Mouse (Mus musculus) testis, adult 2 months (tissue): ENCODE results near the gene Gm42878. TPM values are rescaled to one million over a fixed set of nuclear protein-coding genes. Genes with fewer than 3 reads are reported as not detected.

ENCODE experiments used
- H3K27ac ChIP-seq: fragments of 200-500 bp; 2 replicates; pipeline ENCODE4 v1.5.1; 2012; ENCODE audit warnings: low read depth, low read length; ENCODE audit not compliant: control insufficient read depth, insufficient read depth
- H3K27me3 ChIP-seq: fragments of 200-500 bp; 2 replicates; pipeline ENCODE4 v1.6.1; 2012; ENCODE audit warnings: mild to moderate bottlenecking, low read length, moderate library complexity; ENCODE audit not compliant: control insufficient read depth, insufficient read depth
- H3K36me3 ChIP-seq: fragments of 200-500 bp; 2 replicates; pipeline ENCODE4 v1.6.1; 2012; ENCODE audit warnings: mild to moderate bottlenecking, low read length; ENCODE audit not compliant: control insufficient read depth, insufficient read depth
- H3K4me1 ChIP-seq: fragments of 200-500 bp; 2 replicates; pipeline ENCODE4 v1.6.1; 2012; ENCODE audit warnings: low read length; ENCODE audit not compliant: control insufficient read depth, insufficient read depth
- H3K4me3 ChIP-seq: fragments of 200-500 bp; 2 replicates; pipeline ENCODE4 v1.5.1; 2012; ENCODE audit warnings: low read depth, mild to moderate bottlenecking, low read length, moderate library complexity, mixed read lengths; ENCODE audit not compliant: control insufficient read depth
- CTCF ChIP-seq: fragments of 200-500 bp; IDR thresholded peaks from 2 replicates; pipeline ENCODE4 v1.5.1; 2012; ENCODE audit warnings: low read depth, mild to moderate bottlenecking, inconsistent platforms, low read length, moderate library complexity; ENCODE audit not compliant: control insufficient read depth, insufficient read depth, insufficient replicate concordance
- POLR2A ChIP-seq: fragments of 200-500 bp; IDR thresholded peaks from 2 replicates; pipeline ENCODE4 v1.6.1; 2012; ENCODE audit warnings: low read depth, mild to moderate bottlenecking, inconsistent platforms, low read length, moderate library complexity; ENCODE audit not compliant: control insufficient read depth
- polyA plus RNA-seq: library from polyadenylated mRNA; depleted of rRNA; stranded (reverse); fragments of >200 nt; gene quantifications from 2 replicates; pipeline ENCODE4 v1.2.3, GENCODE M21; 2012

The Gm42878 gene
- polyA plus RNA-seq, 1 experiment: 0.14 TPM

GRCm38 (mm10) chr5:121562436-121562835 is 17.2 kb upstream of the Gm42878 start:
- no peak overlapping the region for H3K4me3 ChIP-seq
- H3K4me1 ChIP-seq: peaks cover 6% of the 10 kb centered on the region
- no peaks in the 10 kb centered on the region for H3K36me3 ChIP-seq
- H3K27ac ChIP-seq: no peak overlapping the region
- TF ChIP-seq POLR2A (no peak), CTCF (no peak)
- no peaks in the 10 kb centered on the region for H3K27me3 ChIP-seq

GRCm38 (mm10) chr5:121549196-121549595 is 3.9 kb upstream of the Gm42878 start:
- Histone ChIP-seq H3K36me3 (no peaks in the 10 kb centered on the region), H3K27ac (no peak overlapping the region), H3K4me3 (no peak overlapping the region), H3K4me1 (peaks cover 11% of the 10 kb centered on the region), H3K27me3 (no peaks in the 10 kb centered on the region)
- no peak for TF ChIP-seq POLR2A
- TF ChIP-seq CTCF: no peak

GRCm38 (mm10) chr5:121547084-121547483 is 1.8 kb upstream of the Gm42878 start:
- TF ChIP-seq CTCF (no peak), POLR2A (no peak)
- H3K4me3 ChIP-seq: no peak overlapping the region
- no peaks in the 10 kb centered on the region for H3K27me3 ChIP-seq
- H3K36me3 ChIP-seq: no peaks in the 10 kb centered on the region
- peaks cover 19% of the 10 kb centered on the region for H3K4me1 ChIP-seq
- no peak overlapping the region for H3K27ac ChIP-seq

GRCm38 (mm10) chr5:121546530-121546895 is 1.2 kb upstream of the Gm42878 start:
- Histone ChIP-seq H3K27me3 (no peaks in the 10 kb centered on the region), H3K36me3 (no peaks in the 10 kb centered on the region), H3K27ac (no peak overlapping the region), H3K4me3 (peak overlapping the region; percentile 92), H3K4me1 (peaks cover 19% of the 10 kb centered on the region)
- TF ChIP-seq CTCF: peak; percentile 41; the same call in 1 of the 2 replicates
- no peak for TF ChIP-seq POLR2A

GRCm38 (mm10) chr5:121545793-121546529 is 679 bp upstream of the Gm42878 start, which contains the start of gene Mapkapk5:
Mapkapk5 (minus strand) TSS chr5:121545905.
- Histone ChIP-seq H3K4me1 (peaks cover 19% of the 10 kb centered on the region), H3K27ac (peak within 1 kb of the TSS; percentile 88), H3K27me3 (no peaks in the 10 kb centered on the region), H3K36me3 (no peaks in the 10 kb centered on the region), H3K4me3 (peak within 1 kb of the TSS; percentile 92)
- TF ChIP-seq POLR2A (peak; percentile 68; the same call in 1 of the 2 replicates), CTCF (no peak)

- Histone ChIP-seq H3K27me3 (no peaks in the 10 kb centered on the region), H3K27ac (no peak overlapping the region), H3K4me1 (peaks cover 19% of the 10 kb centered on the region), H3K36me3 (no peaks in the 10 kb centered on the region), H3K4me3 (no peak overlapping the region)
- TF ChIP-seq CTCF (no peak), POLR2A (no peak)
Observed at GRCm38 (mm10) chr5:121543370-121543769, 1.9 kb downstream of the Gm42878 start.

GRCm38 (mm10) chr5:121541235-121541634 is 4.0 kb downstream of the Gm42878 start:
- TF ChIP-seq POLR2A (no peak), CTCF (no peak)

GRCm38 (mm10) chr5:121540066-121540465 is 5.2 kb downstream of the Gm42878 start:
- Histone ChIP-seq H3K36me3 (no peaks in the 10 kb centered on the region; the same call in 1 of the 2 replicates), H3K27me3 (no peaks in the 10 kb centered on the region), H3K27ac (no peak overlapping the region), H3K4me1 (peaks cover 16% of the 10 kb centered on the region), H3K4me3 (no peak overlapping the region)
- no peak for TF ChIP-seq CTCF
- TF ChIP-seq POLR2A: no peak

More at GRCm38 (mm10) chr5:121541235-121541634, 4.0 kb downstream of the Gm42878 start:
- no peak overlapping the region for H3K27ac ChIP-seq
- H3K4me3 ChIP-seq: no peak overlapping the region
- no peaks in the 10 kb centered on the region for H3K36me3 ChIP-seq
- no peaks in the 10 kb centered on the region for H3K27me3 ChIP-seq
- peaks cover 16% of the 10 kb centered on the region for H3K4me1 ChIP-seq
